Mouse (Mus musculus): ENCODE measurements around the gene Zfp622. TPM values are rescaled to one million over a fixed set of nuclear protein-coding genes. Genes with fewer than 3 reads are reported as not detected.

Zfp622 gene
- polyA plus RNA-seq, 1 experiment: 102 TPM

GRCm38 (mm10) chr15:25941514-25941913 lies 42.7 kb upstream of the Zfp622 start:
- no peak overlapping the region for H3K4me2 ChIP-seq (ENCODE audit: low read depth)
- TF ChIP-seq REST (IDR thresholded peaks at IDR 0.05; ENCODE audit: insufficient read depth, insufficient read length) (no peak), TCF12 (IDR thresholded peaks at IDR 0.05; ENCODE audit: insufficient read depth, poor library complexity, severe bottlenecking) (no peak), USF1 (IDR thresholded peaks at IDR 0.05; ENCODE audit: low read depth) (no peak), CEBPB (IDR thresholded peaks at IDR 0.05; ENCODE audit: insufficient read depth, poor library complexity, severe bottlenecking) (no peak), POLR2A (IDR thresholded peaks at IDR 0.05; ENCODE audit: insufficient read length, low read depth) (no peak), MAX (IDR thresholded peaks at IDR 0.05; ENCODE audit: low read depth) (no peak), SRF (IDR thresholded peaks at IDR 0.05; ENCODE audit: control insufficient read depth, insufficient read length, low read depth) (no peak), E2F4 (IDR thresholded peaks at IDR 0.05; ENCODE audit: insufficient read depth) (no peak)
- H3K4me3 ChIP-seq: no peak overlapping the region
- no peaks in the 10 kb centered on the region for H3K36me3 ChIP-seq (ENCODE audit: control insufficient read depth, insufficient read depth)
- peaks cover 19% of the 10 kb centered on the region for H3K79me2 ChIP-seq (ENCODE audit: control insufficient read depth, insufficient read depth)
- H3K27me3 ChIP-seq (ENCODE audit: control insufficient read depth, insufficient read depth, insufficient read length): no peaks in the 10 kb centered on the region
- no peak overlapping the region for H3ac ChIP-seq (ENCODE audit: control insufficient read depth, insufficient read length)

- H3K4me2 ChIP-seq (ENCODE audit: low read depth): no peak overlapping the region
- peaks cover 24% of the 10 kb centered on the region for H3K79me2 ChIP-seq (ENCODE audit: control insufficient read depth, insufficient read depth)
- no peak for TF ChIP-seq TCF3 (IDR thresholded peaks at IDR 0.05; ENCODE audit: insufficient read length, low read depth)
- H3K4me3 ChIP-seq: no peak overlapping the region
- no peaks in the 10 kb centered on the region for H3K27me3 ChIP-seq (ENCODE audit: control insufficient read depth, insufficient read depth, insufficient read length)
- no peak overlapping the region for H3ac ChIP-seq (ENCODE audit: control insufficient read depth, insufficient read length)
- no peaks in the 10 kb centered on the region for H3K36me3 ChIP-seq (ENCODE audit: control insufficient read depth, insufficient read depth)
These were observed 41.8 kb upstream of the Zfp622 start for GRCm38 (mm10) chr15:25942415-25942814.

- no peak for TF ChIP-seq TCF3 (IDR thresholded peaks at IDR 0.05; ENCODE audit: insufficient read length, low read depth)
- no peak for TF ChIP-seq USF1 (IDR thresholded peaks at IDR 0.05; ENCODE audit: low read depth)
- TF ChIP-seq MAX (IDR thresholded peaks at IDR 0.05; ENCODE audit: low read depth): no peak
- no peak for TF ChIP-seq SRF (IDR thresholded peaks at IDR 0.05; ENCODE audit: control insufficient read depth, insufficient read length, low read depth)
- TF ChIP-seq MYOD1 (IDR thresholded peaks at IDR 0.05; ENCODE audit: control insufficient read depth in 1 of 3, insufficient read length in 2 of 3, low read depth in 2 of 3): no peak
- no peak for TF ChIP-seq CEBPB (IDR thresholded peaks at IDR 0.05; ENCODE audit: insufficient read depth, poor library complexity, severe bottlenecking)
- no peak for TF ChIP-seq REST (IDR thresholded peaks at IDR 0.05; ENCODE audit: insufficient read depth, insufficient read length)
- no peak for TF ChIP-seq TCF12 (IDR thresholded peaks at IDR 0.05; ENCODE audit: insufficient read depth, poor library complexity, severe bottlenecking)
- no peak for TF ChIP-seq MYOG (IDR thresholded peaks at IDR 0.05; ENCODE audit: control insufficient read depth in 1 of 3, insufficient read depth in 1 of 3, insufficient read length in 2 of 3, low read depth in 2 of 3)
- TF ChIP-seq POLR2A (IDR thresholded peaks at IDR 0.05; ENCODE audit: insufficient read length, low read depth): no peak
- TF ChIP-seq POLR2AphosphoS2 (IDR thresholded peaks at IDR 0.05; ENCODE audit: insufficient read length, low read depth): no peak
- no peak for TF ChIP-seq E2F4 (IDR thresholded peaks at IDR 0.05; ENCODE audit: insufficient read depth)
- Histone ChIP-seq H3K4me3 (no peak overlapping the region), H3ac (ENCODE audit: control insufficient read depth, insufficient read length) (no peak overlapping the region), H3K36me3 (ENCODE audit: control insufficient read depth, insufficient read depth) (no peaks in the 10 kb centered on the region), H3K27me3 (ENCODE audit: control insufficient read depth, insufficient read depth, insufficient read length) (no peaks in the 10 kb centered on the region), H3K4me2 (ENCODE audit: low read depth) (no peak overlapping the region), H3K79me2 (ENCODE audit: control insufficient read depth, insufficient read depth) (peaks cover 32% of the 10 kb centered on the region)
These were observed 40.6 kb upstream of the Zfp622 start for GRCm38 (mm10) chr15:25943386-25944137.

- Histone ChIP-seq H3ac (ENCODE audit: control insufficient read depth, insufficient read length) (no peak overlapping the region), H3K36me3 (ENCODE audit: control insufficient read depth, insufficient read depth) (no peaks in the 10 kb centered on the region), H3K79me2 (ENCODE audit: control insufficient read depth, insufficient read depth) (peaks cover 37% of the 10 kb centered on the region), H3K4me3 (no peak overlapping the region), H3K27me3 (ENCODE audit: control insufficient read depth, insufficient read depth, insufficient read length) (no peaks in the 10 kb centered on the region), H3K4me2 (ENCODE audit: low read depth) (no peak overlapping the region)
- TF ChIP-seq CEBPB (IDR thresholded peaks at IDR 0.05; ENCODE audit: insufficient read depth, poor library complexity, severe bottlenecking) (no peak), REST (IDR thresholded peaks at IDR 0.05; ENCODE audit: insufficient read depth, insufficient read length) (no peak), SRF (IDR thresholded peaks at IDR 0.05; ENCODE audit: control insufficient read depth, insufficient read length, low read depth) (no peak), MYOD1 (IDR thresholded peaks at IDR 0.05; ENCODE audit: control insufficient read depth in 1 of 3, insufficient read length in 2 of 3, low read depth in 2 of 3) (peak in 1 of 3 experiments; percentile 23), MAX (IDR thresholded peaks at IDR 0.05; ENCODE audit: low read depth) (no peak), POLR2A (IDR thresholded peaks at IDR 0.05; ENCODE audit: insufficient read length, low read depth) (no peak), E2F4 (IDR thresholded peaks at IDR 0.05; ENCODE audit: insufficient read depth) (no peak)
These were observed 38.9 kb upstream of the Zfp622 start for GRCm38 (mm10) chr15:25945224-25945623.

GRCm38 (mm10) chr15:25946482-25946881 lies 37.7 kb upstream of the Zfp622 start:
- H3K79me2 ChIP-seq (ENCODE audit: control insufficient read depth, insufficient read depth): peaks cover 40% of the 10 kb centered on the region
- TF ChIP-seq TCF3 (IDR thresholded peaks at IDR 0.05; ENCODE audit: insufficient read length, low read depth): no peak
- TF ChIP-seq MAX (IDR thresholded peaks at IDR 0.05; ENCODE audit: low read depth): no peak
- TF ChIP-seq CEBPB (IDR thresholded peaks at IDR 0.05; ENCODE audit: insufficient read depth, poor library complexity, severe bottlenecking): no peak
- TF ChIP-seq USF1 (IDR thresholded peaks at IDR 0.05; ENCODE audit: low read depth): no peak
- no peak for TF ChIP-seq POLR2AphosphoS2 (IDR thresholded peaks at IDR 0.05; ENCODE audit: insufficient read length, low read depth)
- TF ChIP-seq POLR2A (IDR thresholded peaks at IDR 0.05; ENCODE audit: insufficient read length, low read depth): no peak
- no peak for TF ChIP-seq TCF12 (IDR thresholded peaks at IDR 0.05; ENCODE audit: insufficient read depth, poor library complexity, severe bottlenecking)
- no peak for TF ChIP-seq MYOD1 (IDR thresholded peaks at IDR 0.05; ENCODE audit: control insufficient read depth in 1 of 3, insufficient read length in 2 of 3, low read depth in 2 of 3)
- no peak for TF ChIP-seq REST (IDR thresholded peaks at IDR 0.05; ENCODE audit: insufficient read depth, insufficient read length)
- TF ChIP-seq E2F4 (IDR thresholded peaks at IDR 0.05; ENCODE audit: insufficient read depth): no peak
- no peak for TF ChIP-seq MYOG (IDR thresholded peaks at IDR 0.05; ENCODE audit: control insufficient read depth in 1 of 3, insufficient read depth in 1 of 3, insufficient read length in 2 of 3, low read depth in 2 of 3)
- no peak for TF ChIP-seq SRF (IDR thresholded peaks at IDR 0.05; ENCODE audit: control insufficient read depth, insufficient read length, low read depth)
- H3K4me3 ChIP-seq: no peak overlapping the region
- no peaks in the 10 kb centered on the region for H3K27me3 ChIP-seq (ENCODE audit: control insufficient read depth, insufficient read depth, insufficient read length)
- H3ac ChIP-seq (ENCODE audit: control insufficient read depth, insufficient read length): no peak overlapping the region
- no peak overlapping the region for H3K4me2 ChIP-seq (ENCODE audit: low read depth)
- H3K36me3 ChIP-seq (ENCODE audit: control insufficient read depth, insufficient read depth): no peaks in the 10 kb centered on the region

Data from myocyte (in vitro differentiated cells).